Mouse (Mus musculus): ENCODE data around the gene Nat8. TPM values are rescaled to one million over a fixed set of nuclear protein-coding genes. Genes with fewer than 3 reads are reported as not detected.
"Not testable (repeated sequence)": the region's sequence is repeated elsewhere in the genome, so short reads cannot be mapped to it uniquely, and the experiment has no call there.

Nat8 gene
- polyA plus RNA-seq, 1 experiment from 2014 or later, result 0.94 TPM

DNA sequence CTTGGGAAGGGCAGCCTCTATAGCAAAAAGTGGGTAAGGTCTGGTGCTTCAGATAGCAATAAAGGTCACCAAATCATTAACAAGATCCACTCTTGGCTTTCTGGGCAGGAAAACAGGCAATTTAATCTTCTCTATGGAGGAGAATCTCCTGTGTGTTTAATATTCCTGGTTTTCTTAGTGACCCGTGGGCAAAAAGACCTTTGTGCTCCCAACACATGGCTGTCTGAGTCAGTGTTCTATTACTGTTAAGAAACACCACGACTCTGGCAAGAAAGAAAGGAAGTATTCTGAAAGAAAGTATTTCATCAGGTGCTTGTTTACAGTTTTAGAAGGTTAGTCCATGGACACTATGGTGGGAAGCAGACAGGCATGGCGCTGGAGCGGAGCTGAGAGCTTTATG is 9.6 kb downstream of the Nat8 start:
- WGBS, result 83% methylated on average over 4 of the region's 4 CpGs
- no peak for ATAC-seq (ENCODE audit: insufficient read depth, low FRiP score)

GRCm38 (mm10) chr6:85820837-85821236 is 11.0 kb downstream of the Nat8 start, which contains the start of the genes Nat8f6 and Nat8f5:
Nat8f6 (minus strand) TSS chr6:85820954.
Nat8f5 (minus strand) TSS chr6:85820972.
- H3K9ac ChIP-seq (ENCODE audit: low read length), result no peak within 1 kb of the TSS
- no peaks in the 10 kb centered on the region for H3K4me1 ChIP-seq (ENCODE audit: control insufficient read depth, insufficient read depth, low read length)
- H3K4me3 ChIP-seq (replicated peaks; ENCODE audit: low read length), result no peak within 1 kb of the TSS
- 74% methylated on average over 5 of the region's 5 CpGs for WGBS
- ATAC-seq (ENCODE audit: insufficient read depth, low FRiP score), result no peak
- H3K27ac ChIP-seq (ENCODE audit: low read length), result no peak within 1 kb of the TSS
- no peaks in the 10 kb centered on the region for H3K36me3 ChIP-seq (ENCODE audit: control insufficient read depth, insufficient read depth, low read length)
- H3K4me2 ChIP-seq (ENCODE audit: low read depth, low read length), result no peak within 1 kb of the TSS
- no peaks in the 10 kb centered on the region for H3K27me3 ChIP-seq (ENCODE audit: control insufficient read depth, insufficient read depth, low read length)
- no peaks in the 10 kb centered on the region for H3K9me3 ChIP-seq (replicated peaks; ENCODE audit: control insufficient read depth, low read length)

More for the DNA sequence above, 9.6 kb downstream of the Nat8 start:
- no peaks in the 10 kb centered on the region for H3K4me1 ChIP-seq (ENCODE audit: control insufficient read depth, insufficient read depth, low read length)
- no peak overlapping the region for H3K4me2 ChIP-seq (ENCODE audit: low read depth, low read length)
- no peaks in the 10 kb centered on the region for H3K36me3 ChIP-seq (ENCODE audit: control insufficient read depth, insufficient read depth, low read length)
- H3K27ac ChIP-seq (ENCODE audit: low read length), result no peak overlapping the region
- H3K4me3 ChIP-seq (replicated peaks; ENCODE audit: low read length), result no peak overlapping the region
- no peak overlapping the region for H3K9ac ChIP-seq (ENCODE audit: low read length)
- H3K9me3 ChIP-seq (replicated peaks; ENCODE audit: control insufficient read depth, low read length), result no peaks in the 10 kb centered on the region
- no peaks in the 10 kb centered on the region for H3K27me3 ChIP-seq (ENCODE audit: control insufficient read depth, insufficient read depth, low read length)

GRCm38 (mm10) chr6:85818338-85818737 is 13.5 kb downstream of the Nat8 start:
- H3K9ac ChIP-seq (ENCODE audit: low read length), result no peak overlapping the region
- no peak overlapping the region for H3K4me2 ChIP-seq (ENCODE audit: low read depth, low read length)
- no peak overlapping the region for H3K4me3 ChIP-seq (replicated peaks; ENCODE audit: low read length)
- H3K9me3 ChIP-seq (replicated peaks; ENCODE audit: control insufficient read depth, low read length), result no peaks in the 10 kb centered on the region
- no peaks in the 10 kb centered on the region for H3K27me3 ChIP-seq (ENCODE audit: control insufficient read depth, insufficient read depth, low read length)
- 45% methylated on average over 1 of the region's 1 CpGs for WGBS
- no peak for ATAC-seq (ENCODE audit: insufficient read depth, low FRiP score)
- H3K36me3 ChIP-seq (ENCODE audit: control insufficient read depth, insufficient read depth, low read length), result no peaks in the 10 kb centered on the region
- H3K4me1 ChIP-seq (ENCODE audit: control insufficient read depth, insufficient read depth, low read length), result no peaks in the 10 kb centered on the region
- no peak overlapping the region for H3K27ac ChIP-seq (ENCODE audit: low read length)

DNA sequence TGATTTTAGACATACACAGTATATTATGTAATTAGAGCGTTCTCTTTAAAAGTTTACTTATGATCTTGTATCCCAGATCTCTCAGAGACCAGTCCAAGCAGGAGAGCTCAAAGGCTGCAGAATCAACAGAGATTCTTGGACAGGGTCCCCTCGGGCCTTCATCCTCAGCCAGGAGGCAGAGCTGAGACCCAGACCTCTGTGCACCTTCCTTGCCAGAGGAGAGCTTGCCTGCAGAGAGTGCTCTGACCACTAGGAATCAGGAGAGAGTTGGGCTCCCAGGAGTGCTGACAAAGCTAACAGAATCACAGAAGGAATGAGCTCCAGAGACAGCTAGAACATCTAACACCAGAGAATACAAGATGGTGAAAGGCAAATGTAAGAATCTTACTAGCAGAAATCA is 18.5 kb downstream of the Nat8 start:
- Histone ChIP-seq H3K9me3 (replicated peaks; ENCODE audit: control insufficient read depth, low read length) (no peaks in the 10 kb centered on the region), H3K27ac (ENCODE audit: low read length) (no peak overlapping the region), H3K4me2 (ENCODE audit: low read depth, low read length) (no peak overlapping the region), H3K27me3 (ENCODE audit: control insufficient read depth, insufficient read depth, low read length) (no peaks in the 10 kb centered on the region), H3K36me3 (ENCODE audit: control insufficient read depth, insufficient read depth, low read length) (no peaks in the 10 kb centered on the region), H3K4me1 (ENCODE audit: control insufficient read depth, insufficient read depth, low read length) (no peaks in the 10 kb centered on the region), H3K4me3 (replicated peaks; ENCODE audit: low read length) (no peak overlapping the region), H3K9ac (ENCODE audit: low read length) (no peak overlapping the region)
- no peak for ATAC-seq (ENCODE audit: insufficient read depth, low FRiP score)
- WGBS, result 75% methylated on average over 2 of the region's 2 CpGs

DNA sequence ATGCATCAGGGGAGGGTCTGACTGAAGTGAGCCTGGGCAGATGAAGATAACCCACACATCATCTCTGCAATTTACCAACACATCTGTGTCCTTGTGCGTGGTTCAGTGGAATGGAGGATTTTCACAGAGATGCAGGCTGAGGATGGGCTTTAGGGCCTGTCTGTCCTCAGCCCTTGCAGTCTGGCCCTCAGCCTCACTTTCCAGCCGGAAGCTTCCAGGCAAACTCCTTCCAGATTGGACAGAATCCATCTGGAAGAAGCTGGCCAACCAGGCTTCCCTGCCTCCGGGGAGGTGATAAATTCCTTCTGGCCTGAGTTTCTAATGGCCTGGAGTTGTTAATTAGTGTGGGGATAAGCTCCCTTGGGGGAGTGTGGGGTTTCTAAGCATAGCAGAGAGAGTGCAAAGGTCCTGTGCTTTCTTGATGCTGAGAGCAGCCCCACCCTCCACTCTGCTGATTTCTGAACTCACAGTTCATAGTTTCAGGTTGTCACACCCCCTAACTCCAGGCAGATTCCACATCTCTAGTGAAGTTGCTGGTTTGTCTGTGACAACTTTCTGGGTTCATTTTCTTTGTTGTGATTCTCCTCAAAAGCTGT is 20.8 kb downstream of the Nat8 start:
- not testable (repeated sequence) for H3K4me1 ChIP-seq (ENCODE audit: control insufficient read depth, insufficient read depth, low read length); H3K4me3 ChIP-seq (replicated peaks; ENCODE audit: low read length); H3K36me3 ChIP-seq (ENCODE audit: control insufficient read depth, insufficient read depth, low read length); H3K9ac ChIP-seq (ENCODE audit: low read length); ATAC-seq (ENCODE audit: insufficient read depth, low FRiP score); H3K9me3 ChIP-seq (replicated peaks; ENCODE audit: control insufficient read depth, low read length); H3K4me2 ChIP-seq (ENCODE audit: low read depth, low read length); H3K27me3 ChIP-seq (ENCODE audit: control insufficient read depth, insufficient read depth, low read length); H3K27ac ChIP-seq (ENCODE audit: low read length)
- WGBS, result 39% methylated on average over 3 of the region's 3 CpGs

GRCm38 (mm10) chr6:85810514-85810913 is 21.4 kb downstream of the Nat8 start:
- H3K9ac ChIP-seq (ENCODE audit: low read length); H3K27me3 ChIP-seq (ENCODE audit: control insufficient read depth, insufficient read depth, low read length); H3K9me3 ChIP-seq (replicated peaks; ENCODE audit: control insufficient read depth, low read length); H3K4me3 ChIP-seq (replicated peaks; ENCODE audit: low read length); ATAC-seq (ENCODE audit: insufficient read depth, low FRiP score); H3K4me2 ChIP-seq (ENCODE audit: low read depth, low read length); H3K36me3 ChIP-seq (ENCODE audit: control insufficient read depth, insufficient read depth, low read length); H3K4me1 ChIP-seq (ENCODE audit: control insufficient read depth, insufficient read depth, low read length); H3K27ac ChIP-seq (ENCODE audit: low read length): not testable (repeated sequence)
- 88% methylated on average over 2 of the region's 3 CpGs for WGBS

- not testable (repeated sequence) for H3K36me3 ChIP-seq (ENCODE audit: control insufficient read depth, insufficient read depth, low read length); H3K4me3 ChIP-seq (replicated peaks; ENCODE audit: low read length); H3K27me3 ChIP-seq (ENCODE audit: control insufficient read depth, insufficient read depth, low read length); H3K4me1 ChIP-seq (ENCODE audit: control insufficient read depth, insufficient read depth, low read length); H3K9ac ChIP-seq (ENCODE audit: low read length); ATAC-seq (ENCODE audit: insufficient read depth, low FRiP score); H3K27ac ChIP-seq (ENCODE audit: low read length); H3K9me3 ChIP-seq (replicated peaks; ENCODE audit: control insufficient read depth, low read length); H3K4me2 ChIP-seq (ENCODE audit: low read depth, low read length)
- WGBS, result 68% methylated on average over 2 of the region's 3 CpGs
Observed at GRCm38 (mm10) chr6:85809784-85810183, 22.1 kb downstream of the Nat8 start.

GRCm38 (mm10) chr6:85803180-85803579 is 28.7 kb downstream of the Nat8 start:
- H3K4me3 ChIP-seq (replicated peaks; ENCODE audit: low read length); H3K27ac ChIP-seq (ENCODE audit: low read length); ATAC-seq (ENCODE audit: insufficient read depth, low FRiP score); H3K4me2 ChIP-seq (ENCODE audit: low read depth, low read length); H3K4me1 ChIP-seq (ENCODE audit: control insufficient read depth, insufficient read depth, low read length); H3K9ac ChIP-seq (ENCODE audit: low read length); H3K27me3 ChIP-seq (ENCODE audit: control insufficient read depth, insufficient read depth, low read length); H3K9me3 ChIP-seq (replicated peaks; ENCODE audit: control insufficient read depth, low read length); H3K36me3 ChIP-seq (ENCODE audit: control insufficient read depth, insufficient read depth, low read length): not testable (repeated sequence)
- 56% methylated on average over 5 of the region's 5 CpGs for WGBS
